Mouse (Mus musculus): Measurements from ENCODE around the gene Etnk2. TPM values are rescaled to one million over a fixed set of nuclear protein-coding genes. Genes with fewer than 3 reads are reported as not detected.

Etnk2 gene
- polyA plus RNA-seq, 1 experiment from 2014 or later, result 1.3 TPM

GRCm38 (mm10) chr1:133406614-133407013 lies 43.2 kb downstream of the Etnk2 start:
- Histone ChIP-seq H3K36me3 (no peaks in the 10 kb centered on the region), H3K4me3 (replicated peaks) (no peak overlapping the region), H3K9me3 (no peaks in the 10 kb centered on the region), H3K4me1 (replicated peaks) (peaks cover 20% of the 10 kb centered on the region), H3K27me3 (no peaks in the 10 kb centered on the region), H3K4me2 (no peak overlapping the region), H3K9ac (replicated peaks) (no peak overlapping the region), H3K27ac (no peak overlapping the region)
- WGBS, result 81% methylated on average over 7 of the region's 7 CpGs
- ATAC-seq (ENCODE audit: insufficient number of reproducible peaks, insufficient read depth, low FRiP score, low TSS enrichment, low read depth), result no peak

DNA sequence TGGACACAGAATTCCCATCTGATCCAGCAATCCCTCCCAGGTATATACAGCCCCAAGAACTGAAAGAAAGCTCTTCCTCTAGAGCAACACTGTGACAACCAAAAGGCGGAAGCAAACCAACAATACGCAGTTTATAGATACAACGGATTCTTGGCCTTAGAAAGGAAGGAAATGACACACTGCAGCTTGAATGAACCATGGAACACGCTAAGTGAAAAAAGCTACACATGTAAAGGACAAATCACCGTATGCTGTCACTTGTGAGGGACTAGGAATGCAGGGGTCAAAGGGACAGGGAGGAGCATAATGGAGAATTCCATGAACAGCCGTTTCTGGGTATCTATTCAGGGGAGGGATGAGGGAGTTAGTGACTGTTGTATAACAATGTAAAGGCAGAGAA lies 44.1 kb downstream of the Etnk2 start:
- Histone ChIP-seq H3K27ac (0 out of 2 replicates have a peak overlapping the region, but pooled peaks have one; percentile 42), H3K4me1 (replicated peaks) (peaks cover 20% of the 10 kb centered on the region)
- no peak for ATAC-seq (ENCODE audit: insufficient number of reproducible peaks, insufficient read depth, low FRiP score, low TSS enrichment, low read depth)

DNA sequence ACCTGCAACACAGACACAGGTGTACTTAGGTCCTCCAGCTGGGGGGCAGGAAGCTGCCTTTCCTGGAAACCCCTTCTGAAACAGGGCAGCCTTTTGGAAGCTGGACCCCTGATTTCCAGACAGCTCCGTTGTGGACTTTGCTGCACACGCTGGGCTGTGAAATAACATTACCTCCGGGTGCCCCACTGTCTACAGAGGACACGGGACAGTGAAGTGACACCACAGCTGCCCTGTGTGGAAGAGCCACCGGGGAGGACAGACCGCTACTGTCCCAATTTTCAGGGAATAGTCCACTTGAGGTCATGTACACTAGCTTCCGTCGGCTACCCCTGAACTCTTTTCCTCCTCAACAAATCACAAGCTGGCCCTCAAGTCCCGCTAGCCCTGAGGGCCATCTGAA lies 44.9 kb downstream of the Etnk2 start:
- Histone ChIP-seq H3K4me3 (replicated peaks) (no peak overlapping the region), H3K27ac (no peak overlapping the region), H3K27me3 (no peaks in the 10 kb centered on the region), H3K4me2 (0 out of 2 replicates have a peak overlapping the region, but pooled peaks have one; percentile 13), H3K9ac (replicated peaks) (no peak overlapping the region), H3K9me3 (no peaks in the 10 kb centered on the region), H3K4me1 (replicated peaks) (peaks cover 26% of the 10 kb centered on the region), H3K36me3 (no peaks in the 10 kb centered on the region)
- 23% methylated on average over 9 of the region's 9 CpGs for WGBS
- no peak for ATAC-seq (ENCODE audit: insufficient number of reproducible peaks, insufficient read depth, low FRiP score, low TSS enrichment, low read depth)

More for the DNA sequence above, 44.1 kb downstream of the Etnk2 start:
- H3K27me3 ChIP-seq, result no peaks in the 10 kb centered on the region
- H3K36me3 ChIP-seq, result no peaks in the 10 kb centered on the region
- no peak overlapping the region for H3K4me2 ChIP-seq
- WGBS, result 67% methylated on average over 6 of the region's 6 CpGs
- H3K9me3 ChIP-seq, result no peaks in the 10 kb centered on the region
- no peak overlapping the region for H3K9ac ChIP-seq (replicated peaks)
- H3K4me3 ChIP-seq (replicated peaks), result no peak overlapping the region

GRCm38 (mm10) chr1:133408880-133409516 lies 45.6 kb downstream of the Etnk2 start:
- peak overlapping the region; percentile 13; the same call in 1 of the 2 replicates for H3K4me2 ChIP-seq
- WGBS, result 8% methylated on average over 6 of the region's 6 CpGs
- H3K4me3 ChIP-seq (replicated peaks), result no peak overlapping the region
- H3K9ac ChIP-seq (replicated peaks), result no peak overlapping the region
- no peaks in the 10 kb centered on the region for H3K27me3 ChIP-seq
- ATAC-seq (ENCODE audit: insufficient number of reproducible peaks, insufficient read depth, low FRiP score, low TSS enrichment, low read depth), result no peak
- H3K4me1 ChIP-seq (replicated peaks), result peaks cover 28% of the 10 kb centered on the region
- H3K27ac ChIP-seq, result 0 out of 2 replicates have a peak overlapping the region, but pooled peaks have one; percentile 7
- no peaks in the 10 kb centered on the region for H3K9me3 ChIP-seq
- no peaks in the 10 kb centered on the region for H3K36me3 ChIP-seq

GRCm38 (mm10) chr1:133409786-133410185 lies 46.4 kb downstream of the Etnk2 start:
- H3K27ac ChIP-seq, result no peak overlapping the region
- H3K9me3 ChIP-seq, result no peaks in the 10 kb centered on the region
- no peaks in the 10 kb centered on the region for H3K36me3 ChIP-seq
- no peak for ATAC-seq (ENCODE audit: insufficient number of reproducible peaks, insufficient read depth, low FRiP score, low TSS enrichment, low read depth)
- no peak overlapping the region for H3K9ac ChIP-seq (replicated peaks)
- H3K4me3 ChIP-seq (replicated peaks), result no peak overlapping the region
- H3K4me1 ChIP-seq (replicated peaks), result peaks cover 28% of the 10 kb centered on the region
- WGBS, result 61% methylated on average over 9 of the region's 9 CpGs
- no peaks in the 10 kb centered on the region for H3K27me3 ChIP-seq
- H3K4me2 ChIP-seq, result no peak overlapping the region

DNA sequence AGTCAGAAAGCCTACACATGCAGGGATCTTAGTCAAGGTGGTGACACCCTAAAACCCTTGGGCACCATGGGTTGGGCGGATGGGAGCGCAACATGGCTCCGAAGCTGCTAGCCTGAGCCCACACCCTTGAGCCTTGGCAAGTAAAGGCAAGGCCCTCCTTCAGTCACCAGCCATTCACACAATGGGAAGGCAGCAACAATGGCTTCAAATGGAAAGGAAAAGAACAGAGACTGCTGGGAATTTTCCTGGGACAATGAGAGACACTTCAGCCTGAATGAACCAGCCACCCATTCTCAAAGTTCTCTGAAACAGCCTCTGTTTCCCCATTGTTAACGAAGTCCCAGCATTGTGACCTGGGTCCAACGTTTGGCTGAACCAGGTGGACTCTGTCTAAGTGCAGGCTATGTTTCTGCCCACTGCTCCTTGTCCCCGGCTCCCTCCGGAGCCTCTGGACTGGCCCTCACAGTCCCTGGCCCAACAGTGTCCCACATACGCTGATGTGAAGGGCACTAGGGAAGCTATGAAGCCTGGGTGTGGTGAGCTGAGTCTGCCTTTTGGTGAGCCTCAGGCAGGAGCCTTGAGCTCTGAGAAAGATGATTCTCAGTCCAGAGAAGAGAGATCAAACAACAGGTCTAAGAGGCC lies 48.3 kb downstream of the Etnk2 start:
- ATAC-seq (ENCODE audit: insufficient number of reproducible peaks, insufficient read depth, low FRiP score, low TSS enrichment, low read depth), result no peak
- no peaks in the 10 kb centered on the region for H3K9me3 ChIP-seq
- no peak overlapping the region for H3K9ac ChIP-seq (replicated peaks)
- WGBS, result 86% methylated on average over 8 of the region's 8 CpGs
- H3K4me2 ChIP-seq, result no peak overlapping the region
- no peaks in the 10 kb centered on the region for H3K36me3 ChIP-seq
- H3K27me3 ChIP-seq, result no peaks in the 10 kb centered on the region
- H3K4me3 ChIP-seq (replicated peaks), result no peak overlapping the region
- H3K27ac ChIP-seq, result no peak overlapping the region
- peaks cover 34% of the 10 kb centered on the region for H3K4me1 ChIP-seq (replicated peaks)

- H3K4me2 ChIP-seq, result no peak overlapping the region
- H3K4me1 ChIP-seq (replicated peaks), result peaks cover 41% of the 10 kb centered on the region
- WGBS, result 48% methylated on average over 9 of the region's 9 CpGs
Observed at GRCm38 (mm10) chr1:133412941-133413340, 49.6 kb downstream of the Etnk2 start.

GRCm38 (mm10) chr1:133415086-133415485 lies 51.7 kb downstream of the Etnk2 start:
- 0 out of 2 replicates have a peak, but pooled peaks cover 2% of the 10 kb centered on the region for H3K27me3 ChIP-seq
- 65% methylated on average over 7 of the region's 7 CpGs for WGBS
- H3K4me3 ChIP-seq (replicated peaks), result no peak overlapping the region
- peaks cover 31% of the 10 kb centered on the region for H3K4me1 ChIP-seq (replicated peaks)
- no peak overlapping the region for H3K4me2 ChIP-seq
- no peaks in the 10 kb centered on the region for H3K9me3 ChIP-seq
- H3K27ac ChIP-seq, result no peak overlapping the region
- ATAC-seq (ENCODE audit: insufficient number of reproducible peaks, insufficient read depth, low FRiP score, low TSS enrichment, low read depth), result no peak
- H3K9ac ChIP-seq (replicated peaks), result no peak overlapping the region
- H3K36me3 ChIP-seq, result no peaks in the 10 kb centered on the region

More at GRCm38 (mm10) chr1:133412941-133413340, 49.6 kb downstream of the Etnk2 start:
- H3K9ac ChIP-seq (replicated peaks), result no peak overlapping the region
- H3K4me3 ChIP-seq (replicated peaks), result no peak overlapping the region
- H3K9me3 ChIP-seq, result no peaks in the 10 kb centered on the region
- H3K27ac ChIP-seq, result 0 out of 2 replicates have a peak overlapping the region, but pooled peaks have one; percentile 29
- ATAC-seq (ENCODE audit: insufficient number of reproducible peaks, insufficient read depth, low FRiP score, low TSS enrichment, low read depth), result no peak
- H3K36me3 ChIP-seq, result no peaks in the 10 kb centered on the region
- H3K27me3 ChIP-seq, result no peaks in the 10 kb centered on the region

DNA sequence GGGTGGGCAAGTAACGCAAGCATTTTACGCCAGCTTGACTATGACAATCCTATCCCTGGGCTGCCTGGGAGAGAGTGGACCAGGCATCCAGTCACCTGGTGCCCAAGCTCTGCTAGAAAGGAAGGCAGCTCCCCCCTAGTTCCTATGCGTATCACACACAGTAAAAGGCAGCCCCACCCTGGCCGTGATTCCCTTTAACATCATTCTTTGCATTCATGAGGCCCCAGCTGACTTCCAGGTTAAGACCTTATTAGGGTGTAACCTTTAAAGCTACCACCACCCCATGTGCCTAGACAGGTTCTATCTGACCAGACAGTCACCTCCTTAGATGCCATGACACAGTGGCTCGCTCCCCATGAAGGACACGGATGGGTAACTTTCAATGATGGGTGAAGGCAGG lies 52.1 kb downstream of the Etnk2 start:
- WGBS, result 76% methylated on average over 6 of the region's 6 CpGs
- no peak overlapping the region for H3K9ac ChIP-seq (replicated peaks)
- no peak overlapping the region for H3K4me3 ChIP-seq (replicated peaks)
- no peaks in the 10 kb centered on the region for H3K36me3 ChIP-seq
- H3K4me2 ChIP-seq, result no peak overlapping the region
- H3K27ac ChIP-seq, result no peak overlapping the region
- H3K9me3 ChIP-seq, result no peaks in the 10 kb centered on the region
- 0 out of 2 replicates have a peak, but pooled peaks cover 3% of the 10 kb centered on the region for H3K27me3 ChIP-seq
- H3K4me1 ChIP-seq (replicated peaks), result peaks cover 34% of the 10 kb centered on the region
- no peak for ATAC-seq (ENCODE audit: insufficient number of reproducible peaks, insufficient read depth, low FRiP score, low TSS enrichment, low read depth)

GRCm38 (mm10) chr1:133416472-133416871 lies 53.1 kb downstream of the Etnk2 start:
- Histone ChIP-seq H3K36me3 (no peaks in the 10 kb centered on the region), H3K4me3 (replicated peaks) (no peak overlapping the region), H3K4me2 (no peak overlapping the region), H3K4me1 (replicated peaks) (peaks cover 43% of the 10 kb centered on the region), H3K27ac (no peak overlapping the region), H3K9me3 (no peaks in the 10 kb centered on the region), H3K27me3 (0 out of 2 replicates have a peak, but pooled peaks cover 11% of the 10 kb centered on the region), H3K9ac (replicated peaks) (no peak overlapping the region)
- no peak for ATAC-seq (ENCODE audit: insufficient number of reproducible peaks, insufficient read depth, low FRiP score, low TSS enrichment, low read depth)
- 93% methylated on average over 7 of the region's 7 CpGs for WGBS

DNA sequence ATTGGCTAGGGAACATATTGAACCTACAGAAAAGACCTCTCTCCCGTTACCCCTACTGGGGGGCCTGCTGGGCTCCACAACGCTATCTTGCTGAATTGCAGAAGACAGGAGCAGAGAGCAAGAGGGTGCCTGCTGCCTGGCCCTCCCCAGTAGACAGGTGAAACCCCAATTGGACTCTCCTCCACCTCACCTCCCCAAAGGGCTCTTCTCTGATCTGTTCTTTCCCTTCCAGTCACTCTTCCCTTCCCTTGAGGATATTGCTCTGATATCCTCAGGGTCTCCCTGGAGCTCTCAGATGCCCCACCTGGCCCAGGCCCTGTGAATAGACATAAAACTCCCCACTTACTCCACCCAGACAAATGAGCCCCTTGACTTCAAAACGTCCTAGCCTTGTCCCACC lies 53.7 kb downstream of the Etnk2 start:
- no peak overlapping the region for H3K9ac ChIP-seq (replicated peaks)
- H3K27ac ChIP-seq, result no peak overlapping the region
- no peak overlapping the region for H3K4me3 ChIP-seq (replicated peaks)
- H3K27me3 ChIP-seq, result peaks cover 17% of the 10 kb centered on the region
- ATAC-seq (ENCODE audit: insufficient number of reproducible peaks, insufficient read depth, low FRiP score, low TSS enrichment, low read depth), result no peak
- H3K9me3 ChIP-seq, result no peaks in the 10 kb centered on the region
- H3K4me2 ChIP-seq, result no peak overlapping the region
- 73% methylated on average over 3 of the region's 3 CpGs for WGBS
- H3K36me3 ChIP-seq, result no peaks in the 10 kb centered on the region
- H3K4me1 ChIP-seq (replicated peaks), result peaks cover 46% of the 10 kb centered on the region

All from limb, embryonic 12.5 days (tissue).